Mouse (Mus musculus): ENCODE results near the gene Sun5.
A peak's percentile ranks its signal among the peaks of the same experiment; 100 is the strongest.
"Not testable (repeated sequence)": the region's sequence is repeated elsewhere in the genome, so short reads cannot be mapped to it uniquely, and the experiment has no call there.

Sun5 gene

GRCm38 (mm10) chr2:153870984-153871383, at the start of gene Sun5:
Gene Sun5, minus strand, starts transcription at chr2:153871084.
- DNase-seq (ENCODE audit: low read depth, low spot score): no peak

GRCm38 (mm10) chr2:153917930-153918329, 47.0 kb upstream of the Sun5 start, which contains the start of gene Bpifb3:
Gene Bpifb3, plus strand, starts transcription at chr2:153918230.
- no peak for DNase-seq (ENCODE audit: low read depth, low spot score)

- DNase-seq (ENCODE audit: low read depth, low spot score): peak; percentile 76
Observed at GRCm38 (mm10) chr2:153914151-153914550, 43.3 kb upstream of the Sun5 start.

- DNase-seq (ENCODE audit: low read depth, low spot score): no peak
Observed at GRCm38 (mm10) chr2:153906626-153907025, 35.7 kb upstream of the Sun5 start.

GRCm38 (mm10) chr2:153902726-153903125, 31.8 kb upstream of the Sun5 start:
- DNase-seq (ENCODE audit: low read depth, low spot score): peak; percentile 88

GRCm38 (mm10) chr2:153900088-153900487, 29.2 kb upstream of the Sun5 start, which contains the start of gene Bpifb6:
Gene Bpifb6, plus strand, starts transcription at chr2:153900388.
- no peak for DNase-seq (ENCODE audit: low read depth, low spot score)

- peak; percentile 29 for DNase-seq (ENCODE audit: low read depth, low spot score)
Observed at GRCm38 (mm10) chr2:153899111-153899510, 28.2 kb upstream of the Sun5 start.

GRCm38 (mm10) chr2:153874745-153875144, 3.9 kb upstream of the Sun5 start, which contains the start of gene Bpifb2:
Gene Bpifb2, plus strand, starts transcription at chr2:153875045.
- no peak for DNase-seq (ENCODE audit: low read depth, low spot score)

- DNase-seq (ENCODE audit: low read depth, low spot score): peak; percentile 4
Observed at GRCm38 (mm10) chr2:153861960-153862359, 8.9 kb downstream of the Sun5 start.

GRCm38 (mm10) chr2:153860715-153861114, 10.2 kb downstream of the Sun5 start:
- no peak for DNase-seq (ENCODE audit: low read depth, low spot score)

- no peak for DNase-seq (ENCODE audit: low read depth, low spot score)
Observed at GRCm38 (mm10) chr2:153860315-153860714, 10.6 kb downstream of the Sun5 start.

- DNase-seq (ENCODE audit: low read depth, low spot score): peak; percentile 87
Observed at GRCm38 (mm10) chr2:153859581-153859980, 11.3 kb downstream of the Sun5 start.

- no peak for DNase-seq (ENCODE audit: low read depth, low spot score)
Observed at GRCm38 (mm10) chr2:153853544-153853943, 17.3 kb downstream of the Sun5 start.

- peak; percentile 81 for DNase-seq (ENCODE audit: low read depth, low spot score)
Observed at GRCm38 (mm10) chr2:153851030-153851360, 19.9 kb downstream of the Sun5 start.

GRCm38 (mm10) chr2:153850351-153851029, 20.4 kb downstream of the Sun5 start:
- DNase-seq (ENCODE audit: low read depth, low spot score): peak; percentile 53

- DNase-seq (ENCODE audit: low read depth, low spot score): peak; percentile 21
Observed at GRCm38 (mm10) chr2:153848389-153848788, 22.5 kb downstream of the Sun5 start.

GRCm38 (mm10) chr2:153842854-153843253, 28.0 kb downstream of the Sun5 start:
- peak; percentile 9 for DNase-seq (ENCODE audit: low read depth, low spot score)

GRCm38 (mm10) chr2:153833291-153833690, 37.6 kb downstream of the Sun5 start:
- no peak for DNase-seq (ENCODE audit: low read depth, low spot score)

GRCm38 (mm10) chr2:153828704-153829103, 42.2 kb downstream of the Sun5 start:
- no peak for DNase-seq (ENCODE audit: low read depth, low spot score)

GRCm38 (mm10) chr2:153827171-153827830, 43.6 kb downstream of the Sun5 start:
- peak; percentile 95 for DNase-seq (ENCODE audit: low read depth, low spot score)

GRCm38 (mm10) chr2:153825900-153826299, 45.0 kb downstream of the Sun5 start:
- not testable (repeated sequence) for DNase-seq (ENCODE audit: low read depth, low spot score)

GRCm38 (mm10) chr2:153824593-153824992, 46.3 kb downstream of the Sun5 start:
- DNase-seq (ENCODE audit: low read depth, low spot score): peak; percentile 27

GRCm38 (mm10) chr2:153822005-153822543, 48.8 kb downstream of the Sun5 start:
- no peak for DNase-seq (ENCODE audit: low read depth, low spot score)

All from brain, adult 2 months (tissue).